Mouse (Mus musculus) testis, adult 2 months (tissue): ENCODE data around the gene Fga.

Source experiments
- CTCF ChIP-seq: fragments of 200-500 bp; IDR thresholded peaks from 2 replicates; pipeline ENCODE4 v1.5.1; 2012; ENCODE audit warnings: low read depth, mild to moderate bottlenecking, inconsistent platforms, low read length, moderate library complexity; ENCODE audit not compliant: control insufficient read depth, insufficient read depth, insufficient replicate concordance
- POLR2A ChIP-seq: fragments of 200-500 bp; IDR thresholded peaks from 2 replicates; pipeline ENCODE4 v1.6.1; 2012; ENCODE audit warnings: low read depth, mild to moderate bottlenecking, inconsistent platforms, low read length, moderate library complexity; ENCODE audit not compliant: control insufficient read depth

- TF ChIP-seq CTCF (no peak), POLR2A (no peak)
Measured at GRCm38 (mm10) chr3:83032746-83033308, 7.0 kb downstream of the Fga start.
